Mouse (Mus musculus): ENCODE measurements around the gene Rnd2.

- TF ChIP-seq GATA1 (IDR thresholded peaks at IDR 0.05; ENCODE audit: low read length) (no peak), TAL1 (IDR thresholded peaks at IDR 0.05; ENCODE audit: low read length) (no peak)
Measured at GRCm38 (mm10) chr11:101460321-101460720, 4.5 kb upstream of the Rnd2 start.

Data from erythroblast, embryonic 14.5 days (primary cell).